16 mouse cellular contexts compared by ENCODE assay signal in genomic region chr1:194985442-194986210, GRCm38 (mm10). TPM values are rescaled to one million over a fixed set of nuclear protein-coding genes. Genes with fewer than 3 reads are reported as not detected.
DNase-seq lines count a peak whose midpoint lies in the region; ATAC-seq and TF ChIP-seq lines count a peak whose summit lies in the region.
"Had no signal": no experiment of that assay in that cellular context is flagged by ENCODE, and none has a peak within 500 bp of the region (broad histone marks: within the 10 kb centered on the region; RNA-seq: fewer than 3 reads in every experiment).

No protein-coding gene starts in this region.

- no peaks in the 10 kb centered on the region for H3K36me3 ChIP-seq in heart, embryonic 12.5 days
- peaks cover 0 to 1% of the 10 kb centered on the region in 2 experiments for H3K36me3 ChIP-seq in CH12.LX (replicated peaks in 1 of 2; ENCODE audit: control insufficient read depth in 1 of 2, insufficient read depth in 1 of 2, low read length in 1 of 2)
- H3K36me3 ChIP-seq: intestine, embryonic 15.5 days; neural tube, embryonic 13.5 days had no signal

- H3K9ac ChIP-seq in heart, embryonic 12.5 days = no peak overlapping the region
- H3K9ac ChIP-seq in CH12.LX (ENCODE audit: insufficient read depth, low read depth) = no peak overlapping the region
- H3K9ac ChIP-seq: intestine, embryonic 15.5 days; lung, embryonic 14.5 days; neural tube, embryonic 13.5 days had no signal

- DNase-seq in heart, postnatal 25 days (ENCODE audit: low spot score) = no peak
- DNase-seq in CH12.LX (ENCODE audit: extremely low read depth) = no peak
- no peak for DNase-seq in kidney, postnatal 4 days
- DNase-seq in embryo, embryonic 10 days (ENCODE audit: low spot score) = no peak
- DNase-seq: cerebellum, adult 9-11 months; heart, postnatal 10 days; lung, embryonic 14.5 days; midbrain, embryonic 14.5 days had no signal

- ATAC-seq in heart, embryonic 12.5 days (ENCODE audit: insufficient number of reproducible peaks, low FRiP score) = 0 out of 2 replicates have a peak, but pooled peaks have one; percentile 72
- ATAC-seq in granulocyte monocyte progenitor cell, adult 5-6 weeks (replicated peaks; ENCODE audit: poor library complexity, severe bottlenecking) = peak; percentile 81
- ATAC-seq in megakaryocyte progenitor cell, adult 5-6 weeks (replicated peaks; ENCODE audit: poor library complexity) = peak; percentile 67
- no peak for ATAC-seq in frontal cortex, adult (ENCODE audit: low TSS enrichment)
- ATAC-seq: intestine, embryonic 15.5 days; Patski had no signal

- H3K27ac ChIP-seq in heart, embryonic 12.5 days (ENCODE audit: poor library complexity, severe bottlenecking) = no peak overlapping the region
- H3K27ac ChIP-seq in CH12.LX (ENCODE audit: insufficient read depth, low read depth) = no peak overlapping the region
- H3K27ac ChIP-seq: intestine, embryonic 15.5 days; kidney, postnatal 0 days; neural tube, embryonic 13.5 days had no signal

- H3K4me3 ChIP-seq in heart, embryonic 12.5 days = no peak overlapping the region
- no peak overlapping the region for H3K4me3 ChIP-seq in CH12.LX (replicated peaks in 1 of 3; ENCODE audit: low read depth in 2 of 3, low read length in 2 of 3, poor library complexity in 1 of 3)
- H3K4me3 ChIP-seq: intestine, embryonic 15.5 days; neural tube, embryonic 13.5 days had no signal

- no peak for TF ChIP-seq RAD21 in CH12.LX (IDR thresholded peaks at IDR 0.05; ENCODE audit: low read depth, low read length)

- H3K4me1 ChIP-seq in heart, embryonic 12.5 days (replicated peaks) = 0 out of 2 replicates have a peak, but pooled peaks cover 4% of the 10 kb centered on the region
- peaks cover 19 to 39% of the 10 kb centered on the region in 2 experiments for H3K4me1 ChIP-seq in CH12.LX (ENCODE audit: control insufficient read depth in 1 of 2, insufficient read depth in 2 of 2)
- H3K4me1 ChIP-seq: intestine, embryonic 15.5 days; neural tube, embryonic 13.5 days had no signal

- peaks cover 8% of the 10 kb centered on the region; the same call in 1 of the 2 replicates for H3K79me2 ChIP-seq in CH12.LX (replicated peaks; ENCODE audit: control insufficient read depth, extremely low read depth, insufficient read depth, poor library complexity, severe bottlenecking)

- dilution Hi-C loops in CH12.LX (cut with MboI; ENCODE audit: extremely low pct_ligation_motif_present, extremely low pct_unique_long_range_greater_than_20kb, low sequenced_read_pairs) = no loop called here

- no peaks in the 10 kb centered on the region for H3K9me3 ChIP-seq in heart, embryonic 12.5 days (replicated peaks)
- no peaks in the 10 kb centered on the region for H3K9me3 ChIP-seq in CH12.LX (replicated peaks; ENCODE audit: low read length)
- H3K9me3 ChIP-seq: intestine, embryonic 15.5 days; neural tube, embryonic 13.5 days had no signal

- no peak for TF ChIP-seq CTCF in CH12.LX (conservative IDR thresholded peaks at IDR 0.05 in 1 of 2, IDR thresholded peaks at IDR 0.05 in 1 of 2; ENCODE audit: low read depth in 2 of 2, low read length in 2 of 2)

- no peak overlapping the region for H3K4me2 ChIP-seq in heart, embryonic 12.5 days
- peak overlapping the region; percentile 21 for H3K4me2 ChIP-seq in CH12.LX (ENCODE audit: insufficient read depth, low read depth, poor library complexity, severe bottlenecking)
- H3K4me2 ChIP-seq: intestine, embryonic 15.5 days; lung, embryonic 14.5 days; neural tube, embryonic 13.5 days had no signal

- no peak for TF ChIP-seq POLR2A in CH12.LX (IDR thresholded peaks at IDR 0.05; ENCODE audit: low read depth, low read length)

- 51% methylated on average over 4 of the region's 4 CpGs for WGBS in heart, embryonic 12.5 days

- no peaks in the 10 kb centered on the region for H3K27me3 ChIP-seq in heart, embryonic 12.5 days (replicated peaks)
- H3K27me3 ChIP-seq in CH12.LX (replicated peaks) = no peaks in the 10 kb centered on the region
- H3K27me3 ChIP-seq: intestine, embryonic 15.5 days; neural tube, embryonic 13.5 days; Patski had no signal

- intact Hi-C loops in heart, postnatal 25 days (cut with DNase I) = no loop called here

- in situ Hi-C loops in CH12.LX (cut with MboI; ENCODE audit: low pct_ligation_motif_present, low pct_unique_long_range_greater_than_20kb, low sequenced_read_pairs) = no loop called here

- TF ChIP-seq EP300 in CH12.LX (IDR thresholded peaks at IDR 0.05; ENCODE audit: low read length) = no peak

TF ChIP-seq in CH12.LX, 34 proteins besides CTCF, POLR2A, EP300 and RAD21:
- TF ChIP-seq ELF1 (IDR thresholded peaks at IDR 0.05; ENCODE audit: low read depth, low read length) (peak; percentile 30; the same call in 1 of the 2 replicates), MAFK (IDR thresholded peaks at IDR 0.05; ENCODE audit: insufficient replicate concordance, low read length) (0 out of 2 replicates have a peak, but pooled peaks have one; percentile 27), MEF2A (IDR thresholded peaks at IDR 0.05; ENCODE audit: borderline replicate concordance, low read depth, low read length) (no peak)

RNA-seq across cellular contexts. Expression of gene Cd34, which starts 47.0 kb away (rescaled TPM):
- polyA plus RNA-seq in heart, embryonic 12.5 days (2016; fragmentation: Nextera tagmentation; extraction: Ambion mirVana) = 86.2 and 91.5 TPM in 2 replicates
- 100 to 1,000 TPM in 1 of 2 experiments, 10 to 100 TPM in 1; 97.4 to 128 TPM for total RNA-seq in heart, postnatal 25 days (2021)
- total RNA-seq in CH12.LX (2012; rRNA removed) (not detected in 2 replicates), CH12.LX (2014; rRNA removed) (not detected in 2 replicates)
- not detected in 2 replicates for polyA plus RNA-seq in CH12.LX (2012; ENCODE audit: insufficient read length, low read depth)
- 225 and 231 TPM in 2 replicates for total RNA-seq in granulocyte monocyte progenitor cell, adult 5-6 weeks (2014; fragmentation: Nextera tagmentation)
- total RNA-seq in granulocyte monocyte progenitor cell, adult 5-6 weeks (2017) = 260 and 264 TPM in 2 replicates
- 177 and 202 TPM in 2 replicates for total RNA-seq in megakaryocyte progenitor cell, adult 5-6 weeks (2015)
- total RNA-seq in megakaryocyte progenitor cell, adult 5-6 weeks (2017) = 240 and 266 TPM in 2 replicates

Comparison
In these comparisons a context has a peak if more than half of its experiments do, and no peak if none do; other contexts are left out.
1. RNA of gene Cd34, which starts 47.0 kb away (total RNA-seq): 225 to 264 TPM in granulocyte monocyte progenitor cell, adult 5-6 weeks, 177 to 266 TPM in megakaryocyte progenitor cell, adult 5-6 weeks and 97.4 to 128 TPM in heart, postnatal 25 days; not detected in CH12.LX; every median in the first group is over 10 times any median in the second.